Comparison of ENCODE assay signal across 20 mouse cellular contexts in the genomic region with DNA sequence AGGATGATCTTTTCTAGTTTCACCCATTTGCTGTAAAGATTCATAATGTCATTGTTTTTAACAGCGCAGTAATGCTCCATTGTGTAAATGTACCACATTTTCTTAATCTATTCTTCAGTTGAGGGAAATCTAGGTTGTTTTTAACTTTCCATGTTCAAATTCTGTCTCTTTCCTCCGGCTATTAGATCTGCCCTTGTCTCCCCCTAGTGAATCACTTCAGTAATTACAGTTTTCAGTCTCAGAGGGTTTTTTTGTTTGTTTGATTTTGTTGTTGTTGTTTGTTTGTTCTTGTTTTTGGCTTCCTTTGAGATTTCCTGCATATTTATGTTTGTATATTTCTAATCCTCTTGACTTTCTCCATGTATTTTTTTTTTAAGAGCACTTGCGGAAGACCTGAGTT.
DNase-seq lines count a peak whose midpoint lies in the region; ATAC-seq and TF ChIP-seq lines count a peak whose summit lies in the region.
"Had no signal": no experiment of that assay in that cellular context is flagged by ENCODE, and none has a peak within 500 bp of the region (broad histone marks: within the 10 kb centered on the region; RNA-seq: fewer than 3 reads in every experiment).

No protein-coding gene starts in this region.

- no peak for TF ChIP-seq POLR2A in heart, adult 2 months (IDR thresholded peaks at IDR 0.05; ENCODE audit: insufficient read depth, low read depth, low read length)

- WGBS in heart, adult 2 months: 61% methylated on average over 3 of the region's 3 CpGs
- WGBS in heart, embryonic 10.5 days: 67% methylated on average over 3 of the region's 3 CpGs
- 45% methylated on average over 3 of the region's 3 CpGs for WGBS in liver, embryonic 14.5 days (ENCODE audit: insufficient replicate concordance)

- no peaks in the 10 kb centered on the region for H3K36me3 ChIP-seq in heart, adult 2 months (ENCODE audit: control insufficient read depth, insufficient read depth, low read length)
- no peaks in the 10 kb centered on the region for H3K36me3 ChIP-seq in heart, embryonic 10.5 days
- no peaks in the 10 kb centered on the region for H3K36me3 ChIP-seq in liver, embryonic 14.5 days (replicated peaks; ENCODE audit: control insufficient read depth, insufficient read depth, low read depth)
- no peaks in the 10 kb centered on the region for H3K36me3 ChIP-seq in E14TG2a.4 (ENCODE audit: insufficient read depth, low read length)
- H3K36me3 ChIP-seq: embryonic facial prominence, embryonic 15.5 days; forebrain, embryonic 12.5 days; heart, embryonic 13.5 days had no signal

- no peak overlapping the region for H3K9ac ChIP-seq in heart, adult 2 months (ENCODE audit: low read depth, low read length)
- no peak overlapping the region for H3K9ac ChIP-seq in liver, embryonic 14.5 days (replicated peaks)
- H3K9ac ChIP-seq: embryonic facial prominence, embryonic 15.5 days; forebrain, embryonic 12.5 days; heart, embryonic 13.5 days had no signal

- H3K4me2 ChIP-seq in liver, embryonic 14.5 days (ENCODE audit: low read depth): no peak overlapping the region
- H3K4me2 ChIP-seq: embryonic facial prominence, embryonic 15.5 days; forebrain, embryonic 12.5 days; heart, embryonic 13.5 days had no signal

- ATAC-seq in liver, embryonic 14.5 days (ENCODE audit: insufficient read depth): no peak
- ATAC-seq: intestine, embryonic 16.5 days had no signal

- no peak for TF ChIP-seq EP300 in heart, adult 2 months (IDR thresholded peaks at IDR 0.05; ENCODE audit: insufficient read depth, low read depth, low read length)
- no peak for TF ChIP-seq EP300 in liver, embryonic 14.5 days (IDR thresholded peaks at IDR 0.05; ENCODE audit: low read depth)

- no peak overlapping the region for H3K4me3 ChIP-seq in heart, adult 2 months
- H3K4me3 ChIP-seq in heart, embryonic 10.5 days: no peak overlapping the region
- no peak overlapping the region for H3K4me3 ChIP-seq in liver, embryonic 14.5 days (ENCODE audit: insufficient read depth in 1 of 2, low read depth in 2 of 2, low read length in 2 of 2)
- H3K4me3 ChIP-seq in E14TG2a.4 (replicated peaks; ENCODE audit: low read length): no peak overlapping the region
- H3K4me3 ChIP-seq: embryonic facial prominence, embryonic 15.5 days; forebrain, embryonic 12.5 days; heart, embryonic 13.5 days had no signal

- H3K79me2 ChIP-seq in heart, adult 2 months (replicated peaks; ENCODE audit: control insufficient read depth, insufficient read depth, low read length): no peaks in the 10 kb centered on the region; the same call in 1 of the 2 replicates

- no peaks in the 10 kb centered on the region for H3K27me3 ChIP-seq in heart, adult 2 months (ENCODE audit: control insufficient read depth, insufficient read depth, low read length)
- H3K27me3 ChIP-seq in heart, embryonic 10.5 days (ENCODE audit: insufficient read depth, poor library complexity, severe bottlenecking): no peaks in the 10 kb centered on the region
- H3K27me3 ChIP-seq in liver, embryonic 14.5 days (ENCODE audit: control insufficient read depth, insufficient read depth, low read length): no peaks in the 10 kb centered on the region
- H3K27me3 ChIP-seq in E14TG2a.4 (ENCODE audit: insufficient read depth, low read length): no peaks in the 10 kb centered on the region
- H3K27me3 ChIP-seq: embryonic facial prominence, embryonic 15.5 days; forebrain, embryonic 12.5 days; heart, embryonic 13.5 days had no signal

- no peaks in the 10 kb centered on the region for H3K9me3 ChIP-seq in heart, embryonic 10.5 days
- no peaks in the 10 kb centered on the region for H3K9me3 ChIP-seq in liver, embryonic 14.5 days (ENCODE audit: control insufficient read depth, low read length)
- no peaks in the 10 kb centered on the region for H3K9me3 ChIP-seq in E14TG2a.4 (ENCODE audit: low read length)
- H3K9me3 ChIP-seq: embryonic facial prominence, embryonic 15.5 days; forebrain, embryonic 12.5 days; heart, embryonic 13.5 days had no signal

- H3K4me1 ChIP-seq in heart, adult 2 months (ENCODE audit: control insufficient read depth, insufficient read depth, low read length): no peaks in the 10 kb centered on the region
- H3K4me1 ChIP-seq in heart, embryonic 10.5 days: no peaks in the 10 kb centered on the region
- no peaks in the 10 kb centered on the region for H3K4me1 ChIP-seq in liver, embryonic 14.5 days (replicated peaks; ENCODE audit: control insufficient read depth in 2 of 2, insufficient read depth in 2 of 2, low read length in 1 of 2)
- H3K4me1 ChIP-seq in E14TG2a.4 (replicated peaks; ENCODE audit: low read depth, low read length): no peaks in the 10 kb centered on the region
- H3K4me1 ChIP-seq: embryonic facial prominence, embryonic 15.5 days; forebrain, embryonic 12.5 days; heart, embryonic 13.5 days had no signal

- TF ChIP-seq CTCF in heart, adult 2 months (IDR thresholded peaks at IDR 0.05): peak; percentile 71
- peak; percentile 9; the same call in 1 of the 2 replicates for TF ChIP-seq CTCF in liver, embryonic 14.5 days (IDR thresholded peaks at IDR 0.05; ENCODE audit: low read depth)
- peak; percentile 56 for TF ChIP-seq CTCF in E14TG2a.4 (conservative IDR thresholded peaks at IDR 0.05; ENCODE audit: low read length)

- H3K27ac ChIP-seq in heart, adult 2 months: no peak overlapping the region
- no peak overlapping the region for H3K27ac ChIP-seq in heart, embryonic 10.5 days
- H3K27ac ChIP-seq in liver, embryonic 14.5 days: no peak overlapping the region
- H3K27ac ChIP-seq: embryonic facial prominence, embryonic 15.5 days; forebrain, embryonic 12.5 days; heart, embryonic 13.5 days had no signal

- no peak for DNase-seq in heart, adult 2 months
- DNase-seq in heart, embryonic 10.5 days (ENCODE audit: low spot score): no peak
- DNase-seq in liver, embryonic 14.5 days (ENCODE audit: low read depth in 3 of 3, low spot score in 3 of 3): no peak
- no peak for DNase-seq in liver
- DNase-seq in induced T-regulatory cell, adult 2 months (ENCODE audit: low read depth): peak; percentile 14
- no peak for DNase-seq in ovary, postnatal 14 days (ENCODE audit: low spot score)
- no peak for DNase-seq in thymus, postnatal 0 days (ENCODE audit: low spot score)
- DNase-seq: adrenal gland, postnatal 36 days; cerebellum, adult 8-10 months; kidney, postnatal 10 days; layer of hippocampus, adult 9-11 months; lung, adult 2 months; midbrain, embryonic 14.5 days; right cerebral cortex, adult 18-20 months; thymus, adult 2 months had no signal

- intact Hi-C loops in heart, adult 2 months (cut with DNase I): loop anchor here (10.0 kb wide), 1 partner anchor 167 kb away; no protein-coding TSS in a partner anchor

Comparison
In these comparisons a context has a peak if more than half of its experiments do, and no peak if none do; other contexts are left out.
1. CTCF ChIP-seq: peak in every context shown above with its lines; median percentile 71 in heart, adult 2 months; 56 in E14TG2a.4; 9 in liver, embryonic 14.5 days.